Mouse (Mus musculus) heart, adult 2 months (tissue): ENCODE measurements at regions not wholly inside any gene's neighbourhood (a gene's known extent, or its start where the extent isn't known, plus 50 kb on each side); places are given as distances from the start of the nearest gene placed in this dataset.

Source experiments
- CTCF ChIP-seq: fragments of 200-600 bp; IDR thresholded peaks from 2 replicates; pipeline ENCODE4 v1.8.1; 2022; ENCODE audit warnings: antibody characterized with exemption, mild to moderate bottlenecking, moderate library complexity
- POLR2A ChIP-seq: fragments of 200-500 bp; IDR thresholded peaks from 2 replicates; pipeline ENCODE4 v1.6.1; 2011; ENCODE audit warnings: mild to moderate bottlenecking, low read depth, low read length, control low read depth; ENCODE audit not compliant: insufficient read depth

DNA sequence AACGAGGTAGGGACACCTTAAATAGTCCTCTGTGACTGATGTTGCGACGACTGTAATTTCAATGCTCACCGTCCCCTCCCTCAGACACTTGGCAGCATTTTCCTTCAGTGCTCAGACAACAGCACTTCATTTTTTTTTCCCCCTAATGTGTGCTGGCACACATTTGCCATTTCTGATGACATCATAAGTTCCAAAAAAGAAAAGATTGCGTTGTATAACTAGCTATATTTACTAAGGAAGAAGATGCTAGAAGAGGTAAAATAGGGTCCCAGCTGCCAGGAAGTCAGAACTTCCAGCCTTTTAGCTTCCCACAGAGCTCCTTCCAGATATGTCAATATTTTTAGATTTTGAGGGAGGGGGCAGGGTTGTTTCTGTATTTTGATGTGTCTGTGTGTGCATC is 66.5 kb upstream of the Usp25 start:
- no peak for TF ChIP-seq CTCF
- TF ChIP-seq POLR2A: no peak
